Mouse (Mus musculus): ENCODE data around the gene Pdpn. TPM values are rescaled to one million over a fixed set of nuclear protein-coding genes. Genes with fewer than 3 reads are reported as not detected.
"Not testable (repeated sequence)": the region's sequence is repeated elsewhere in the genome, so short reads cannot be mapped to it uniquely, and the experiment has no call there.

Pdpn gene
- not detected for polyA plus RNA-seq (2017; shearing (Covaris generic))

GRCm38 (mm10) chr4:143299325-143300070 is at the start of gene Pdpn:
Pdpn (minus strand) TSS chr4:143299564.
- no peak for ATAC-seq

- no peak for ATAC-seq
Observed at GRCm38 (mm10) chr4:143348678-143349077, 49.3 kb upstream of the Pdpn start.

DNA sequence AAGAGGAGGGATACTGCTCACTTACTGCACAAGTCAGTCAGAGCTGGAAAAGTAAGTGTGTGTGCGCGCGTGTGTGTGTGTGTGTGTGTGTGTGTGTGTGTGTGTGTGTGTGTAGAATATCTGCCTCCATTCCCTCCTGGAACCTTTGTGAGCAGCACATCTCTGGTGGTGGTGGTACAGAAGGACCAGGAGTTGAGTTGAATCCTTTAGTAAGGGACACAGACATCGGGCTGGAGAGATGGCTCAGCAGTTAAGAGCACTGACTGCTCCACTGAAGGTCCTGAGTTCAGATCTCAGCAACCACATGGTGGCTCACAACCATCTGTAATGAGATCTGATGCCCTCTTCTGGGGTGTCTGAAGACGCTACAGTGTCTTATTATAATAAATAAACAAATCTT is 46.1 kb upstream of the Pdpn start:
- ATAC-seq, result not testable (repeated sequence)

DNA sequence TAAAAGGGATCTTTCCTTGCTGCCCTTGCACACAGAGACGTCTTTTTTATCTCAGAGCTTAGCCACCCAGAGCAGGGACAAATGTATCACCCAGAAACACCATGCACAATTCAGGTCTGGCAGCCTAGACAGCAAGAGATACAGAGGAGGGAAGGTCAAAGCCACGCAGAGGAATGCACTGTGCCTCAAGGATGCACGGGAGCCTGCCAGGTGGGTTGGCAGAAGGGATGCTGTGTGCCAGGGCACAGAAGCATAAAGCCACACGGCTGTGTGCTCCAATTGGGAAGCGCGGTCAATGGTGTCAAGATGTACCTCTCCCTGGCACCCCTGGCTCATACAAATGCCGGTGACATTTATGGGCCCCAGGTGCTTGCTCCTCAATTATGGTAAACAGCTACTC is 42.1 kb upstream of the Pdpn start:
- no peak for ATAC-seq

DNA sequence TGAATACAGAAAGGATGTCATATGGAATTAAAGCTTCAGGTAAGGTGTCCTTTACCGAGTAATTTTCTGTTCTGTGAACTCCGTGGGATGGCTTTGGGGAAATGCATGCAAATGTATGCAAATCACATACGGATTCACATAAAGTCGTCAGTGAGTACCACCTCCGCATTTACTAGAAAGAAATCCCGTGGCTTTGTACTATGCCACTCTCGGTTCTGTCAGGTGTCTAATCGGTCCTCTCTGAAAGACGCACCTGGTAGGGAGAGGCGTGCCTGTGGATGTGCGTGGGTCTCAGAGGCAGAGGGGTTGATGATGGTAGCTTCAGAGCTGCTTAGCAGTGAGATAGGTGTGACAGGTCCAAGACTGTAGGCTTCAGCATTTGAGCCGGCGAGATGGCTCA is 40.4 kb upstream of the Pdpn start:
- no peak for ATAC-seq

- no peak for ATAC-seq
Observed at GRCm38 (mm10) chr4:143336096-143336495, 36.7 kb upstream of the Pdpn start.

DNA sequence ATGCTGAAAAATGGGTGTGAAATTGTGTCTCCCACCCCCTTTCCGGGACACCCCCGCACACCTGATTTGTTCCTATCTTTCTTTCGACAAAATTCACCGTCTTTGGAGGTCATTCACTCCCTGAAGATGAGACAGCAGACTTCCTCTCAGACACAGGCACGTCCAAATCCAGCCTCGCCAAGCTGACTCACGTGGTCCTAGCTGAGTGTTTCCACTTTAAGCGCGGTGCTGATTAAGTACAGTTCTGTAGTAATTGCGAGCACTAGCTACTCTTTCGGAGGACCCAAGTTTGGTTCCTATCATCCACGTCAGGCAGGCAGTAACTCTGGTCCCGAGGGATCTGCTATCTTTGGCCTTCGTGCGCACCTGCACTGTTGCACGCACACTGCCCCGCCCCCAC is 35.6 kb upstream of the Pdpn start:
- ATAC-seq, result no peak

- ATAC-seq, result no peak
Observed at GRCm38 (mm10) chr4:143334145-143334544, 34.8 kb upstream of the Pdpn start.

DNA sequence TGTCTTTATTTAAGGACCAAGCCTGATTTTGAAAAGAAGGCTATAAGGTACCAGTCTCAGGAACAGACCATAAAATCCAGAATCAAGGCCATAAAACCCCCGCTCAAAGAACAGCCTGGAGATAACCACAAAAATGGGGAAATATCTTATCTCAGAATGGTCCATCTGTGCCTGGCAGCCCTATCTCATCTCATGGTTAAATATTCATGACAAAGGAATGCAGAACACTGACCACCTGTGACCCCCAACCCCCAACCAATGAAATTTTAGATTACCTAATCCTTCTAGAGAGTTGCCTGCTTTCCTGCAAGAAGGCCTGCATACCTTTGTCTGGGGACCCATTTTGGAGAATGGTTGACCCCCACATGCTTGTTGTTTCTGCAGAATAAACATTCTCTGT is 32.4 kb upstream of the Pdpn start:
- no peak for ATAC-seq

DNA sequence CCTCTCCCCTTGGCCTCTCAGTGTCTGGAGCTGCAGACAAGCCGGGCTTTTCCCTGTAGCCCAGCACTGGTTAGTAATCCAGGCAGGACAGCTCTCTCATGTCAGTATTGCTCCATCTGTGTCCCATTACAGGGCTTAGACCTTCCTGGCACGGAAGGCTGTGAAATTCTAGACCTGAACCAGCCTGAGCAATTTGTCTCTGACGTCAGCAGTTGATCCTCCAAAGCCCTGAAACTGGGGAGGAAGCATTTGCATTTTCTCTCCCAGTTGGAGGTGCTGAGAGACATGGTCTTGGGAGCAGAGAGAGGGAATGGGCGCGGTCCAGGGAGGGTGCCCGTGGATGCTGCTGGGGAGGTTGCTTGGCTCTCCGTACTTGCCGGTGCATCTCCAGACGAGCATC is 31.2 kb upstream of the Pdpn start:
- no peak for ATAC-seq

DNA sequence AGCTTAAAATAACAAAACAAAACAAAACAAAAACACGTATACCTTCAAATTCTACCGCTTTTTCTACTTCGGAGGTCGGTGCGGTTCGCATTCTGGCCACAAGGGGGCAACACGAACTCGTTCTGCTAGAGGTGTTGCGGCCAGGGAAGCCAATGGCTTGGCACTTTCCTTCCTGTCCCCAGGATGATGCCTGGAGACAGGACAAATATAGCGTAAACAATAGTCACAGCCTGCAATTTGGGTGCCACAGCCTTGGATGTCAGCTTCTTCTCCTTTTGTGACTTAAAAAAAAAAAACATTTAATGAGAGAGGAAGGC is 26.2 kb upstream of the Pdpn start:
- no peak for ATAC-seq

DNA sequence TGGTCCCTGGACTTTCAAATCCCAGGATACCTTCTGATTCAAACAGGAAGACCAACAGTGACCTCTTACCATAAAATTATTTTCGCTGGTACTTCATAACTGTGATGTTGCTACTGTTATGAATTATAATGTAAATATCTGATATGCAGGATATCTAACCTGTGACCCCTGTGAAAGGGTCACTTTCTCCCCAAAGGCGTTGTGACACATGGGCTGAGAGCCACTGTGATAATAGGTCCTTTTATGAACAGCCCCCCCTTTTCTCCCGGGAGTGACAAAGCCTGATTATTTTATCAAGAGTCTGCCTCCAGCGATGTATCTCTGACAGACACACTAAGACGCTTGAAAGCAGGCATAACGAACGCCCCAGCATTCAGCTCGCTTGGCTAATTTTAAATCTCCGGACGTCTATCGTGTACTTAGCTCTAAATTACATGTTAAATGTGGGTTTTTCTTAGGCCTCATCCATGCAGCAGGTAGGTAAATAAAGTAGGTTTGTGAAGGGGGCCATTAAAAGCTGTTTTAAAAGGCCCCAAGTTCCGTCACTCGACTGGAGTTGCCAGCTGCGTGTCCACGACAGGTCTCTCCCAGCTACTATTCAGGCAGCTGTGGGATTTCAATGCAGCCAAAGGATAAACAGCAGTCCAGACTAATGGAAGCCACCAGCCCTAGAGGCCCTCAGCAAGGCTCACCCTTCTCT is 25.7 kb upstream of the Pdpn start:
- no peak for ATAC-seq

GRCm38 (mm10) chr4:143324176-143324924 is 25.0 kb upstream of the Pdpn start:
- ATAC-seq, result no peak

DNA sequence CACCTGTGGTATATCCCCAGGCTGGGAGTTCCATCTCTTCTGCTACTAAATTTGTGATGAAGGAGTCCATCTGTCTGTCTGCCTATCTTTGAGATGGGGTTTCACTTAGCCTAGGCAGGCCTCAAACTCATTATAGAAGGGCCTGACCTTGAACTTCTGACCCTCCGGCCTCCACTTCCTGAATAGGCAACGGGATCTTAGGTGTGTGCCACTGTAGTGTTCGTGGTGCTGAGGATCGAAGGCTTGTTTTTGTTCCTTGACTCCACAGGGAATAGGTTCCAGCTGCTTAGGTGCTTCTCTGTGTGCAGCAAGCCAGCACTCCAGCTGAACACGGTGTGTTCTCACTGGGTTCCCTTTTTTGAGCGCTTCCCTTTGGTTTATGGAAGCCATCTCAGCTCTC is 13.9 kb upstream of the Pdpn start:
- no peak for ATAC-seq

DNA sequence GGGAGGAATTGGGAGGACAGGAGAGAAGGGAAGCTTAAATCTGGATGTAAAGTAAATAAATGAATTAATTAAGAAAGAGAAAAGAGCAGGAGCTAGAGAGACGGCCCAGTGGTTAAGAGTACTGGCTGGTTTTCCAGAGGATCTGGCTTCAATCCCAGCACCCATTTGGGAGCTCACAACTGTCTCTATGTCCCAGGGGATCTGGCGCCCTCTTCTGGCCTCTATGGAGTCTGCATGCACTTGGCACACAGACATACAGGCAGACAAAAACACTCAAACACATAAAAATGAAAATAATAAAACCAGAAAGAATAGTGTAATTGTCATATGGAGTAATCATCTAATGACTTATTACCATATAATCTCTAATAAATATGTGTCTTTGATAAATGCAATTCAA is 12.0 kb upstream of the Pdpn start:
- ATAC-seq, result no peak

GRCm38 (mm10) chr4:143305987-143306772 is 6.8 kb upstream of the Pdpn start:
- ATAC-seq, result no peak

DNA sequence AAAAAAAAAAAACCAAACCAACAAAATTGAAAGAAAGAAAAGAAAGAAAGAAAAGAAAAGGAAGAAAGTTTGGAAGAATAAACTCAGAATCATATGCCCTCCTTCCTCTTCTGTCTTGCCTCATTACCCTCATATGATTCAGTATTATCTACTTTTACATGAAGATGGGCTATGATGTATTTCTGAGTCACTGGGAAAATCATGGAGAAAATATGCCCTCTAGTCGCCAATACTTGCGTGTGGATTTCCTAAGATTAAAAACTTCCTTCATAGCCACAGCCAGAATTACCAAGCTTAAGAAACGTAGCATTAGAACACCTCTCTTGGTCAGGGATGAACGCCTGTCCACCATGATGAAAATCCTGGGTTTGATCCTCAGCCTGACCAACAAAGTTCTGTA is 5.7 kb upstream of the Pdpn start:
- no peak for ATAC-seq

- ATAC-seq, result no peak
Observed at GRCm38 (mm10) chr4:143302279-143302890, 3.0 kb upstream of the Pdpn start.

GRCm38 (mm10) chr4:143301875-143302274 is 2.5 kb upstream of the Pdpn start:
- no peak for ATAC-seq

DNA sequence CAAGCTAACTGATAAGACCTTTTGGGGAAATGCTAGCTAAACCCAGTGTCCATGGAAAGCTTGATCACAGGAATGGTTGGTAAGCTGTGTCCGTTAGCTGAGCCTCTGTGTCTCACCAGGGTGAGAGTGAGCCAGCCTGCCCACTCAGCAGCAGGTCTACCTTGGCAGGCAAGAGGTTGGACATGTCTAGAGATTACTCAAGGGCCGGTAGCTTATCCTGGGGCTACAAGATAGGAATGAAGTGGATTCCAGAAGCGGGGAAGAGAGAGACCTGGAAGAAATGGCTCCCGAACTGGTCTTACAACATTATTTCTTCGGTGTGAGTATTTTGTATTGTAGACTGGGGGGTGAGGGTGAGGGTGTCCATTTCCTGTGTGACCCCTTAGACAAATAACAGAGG is 1.7 kb upstream of the Pdpn start:
- no peak for ATAC-seq

DNA sequence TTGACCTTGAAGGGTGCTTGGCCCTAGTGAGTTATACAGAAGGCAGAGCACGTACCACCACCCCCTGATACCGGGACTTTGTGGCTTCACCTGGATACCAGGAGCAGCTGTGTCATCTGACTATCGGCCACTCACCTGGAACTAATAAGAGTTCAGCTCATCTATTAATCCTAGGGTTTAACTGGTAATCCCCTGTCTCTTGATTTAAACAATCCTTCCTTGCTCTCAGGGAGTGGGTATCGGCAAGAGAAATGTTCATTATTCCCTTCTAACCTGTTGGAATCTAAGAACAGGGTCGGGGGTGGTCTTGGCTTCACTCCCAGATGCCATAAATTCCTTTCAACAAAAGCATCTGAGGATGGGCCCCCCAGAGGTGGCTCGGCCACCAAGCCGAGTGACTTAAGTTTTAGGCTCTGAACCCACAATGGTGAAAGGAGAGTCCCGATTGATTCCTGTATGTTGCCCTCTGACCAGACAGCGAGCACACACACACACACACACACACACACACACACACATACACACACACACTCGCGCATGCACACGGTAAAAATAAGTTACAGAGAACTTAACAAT is 837 bp upstream of the Pdpn start:
- ATAC-seq, result no peak
